Mouse (Mus musculus): ENCODE measurements around the gene Kcnj12.

The Kcnj12 gene

DNA sequence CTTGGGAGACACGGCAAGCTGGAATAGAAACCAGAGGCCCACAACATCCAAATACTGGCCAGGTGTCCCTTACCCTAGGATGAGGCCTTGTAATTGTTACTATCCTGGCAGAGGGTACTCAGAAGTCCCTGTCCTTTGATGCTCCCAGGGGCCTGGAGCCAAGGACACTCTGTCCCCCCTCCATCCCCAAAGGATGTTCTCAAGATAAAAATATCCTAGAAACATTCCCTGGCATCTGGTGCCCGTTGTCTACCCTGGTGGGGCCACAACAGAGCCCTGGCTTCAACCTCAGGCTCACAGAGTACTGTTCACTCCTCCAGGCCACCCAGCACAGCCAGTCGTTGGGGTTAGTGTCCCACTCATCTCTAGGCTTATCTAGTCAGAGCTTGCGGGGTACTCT is 38.3 kb downstream of the Kcnj12 start:
- DNase-seq: no peak

DNA sequence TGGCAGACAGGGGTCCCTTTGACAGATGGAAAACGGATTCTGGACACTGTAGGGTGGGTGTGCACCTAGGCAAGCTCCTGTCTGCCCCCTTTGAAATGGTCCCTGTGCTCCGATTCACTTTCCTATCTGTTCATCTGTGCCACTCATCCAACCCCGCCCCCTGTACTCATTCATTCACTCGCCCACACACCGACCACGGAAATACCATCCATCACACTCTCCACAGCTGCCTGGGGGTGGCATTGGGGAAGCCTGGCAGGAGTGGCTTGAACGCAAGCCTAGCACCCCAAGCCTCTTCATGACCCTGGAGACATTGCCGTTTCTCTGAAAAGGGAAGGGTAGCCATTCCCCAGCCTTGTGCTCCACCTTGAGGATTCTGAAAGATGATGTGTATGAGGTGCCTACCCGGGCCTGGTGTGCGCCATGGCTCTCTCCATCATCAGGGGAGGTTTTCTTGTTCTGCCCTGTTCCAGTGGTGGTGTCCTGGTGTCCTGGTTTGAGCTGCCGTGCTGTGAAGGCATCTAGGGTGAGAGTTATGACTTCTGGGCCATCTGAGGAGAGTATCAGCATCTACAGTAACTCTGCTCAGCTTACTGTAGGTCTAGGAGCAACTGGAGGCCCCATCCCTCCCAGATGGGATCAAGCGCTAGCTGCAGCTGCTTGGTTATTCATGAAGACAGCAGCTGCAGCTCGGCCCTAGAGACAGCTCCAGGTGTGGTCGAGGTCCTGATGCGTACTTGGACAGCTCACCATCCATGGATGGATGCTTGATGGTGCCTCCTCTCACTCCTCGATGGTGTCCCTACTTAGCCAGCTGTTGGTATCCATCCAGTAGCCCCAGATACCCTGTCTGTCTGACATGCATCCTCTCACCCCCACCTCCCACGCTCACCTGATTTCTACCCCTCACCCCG is 40.4 kb downstream of the Kcnj12 start:
- DNase-seq: no peak

DNA sequence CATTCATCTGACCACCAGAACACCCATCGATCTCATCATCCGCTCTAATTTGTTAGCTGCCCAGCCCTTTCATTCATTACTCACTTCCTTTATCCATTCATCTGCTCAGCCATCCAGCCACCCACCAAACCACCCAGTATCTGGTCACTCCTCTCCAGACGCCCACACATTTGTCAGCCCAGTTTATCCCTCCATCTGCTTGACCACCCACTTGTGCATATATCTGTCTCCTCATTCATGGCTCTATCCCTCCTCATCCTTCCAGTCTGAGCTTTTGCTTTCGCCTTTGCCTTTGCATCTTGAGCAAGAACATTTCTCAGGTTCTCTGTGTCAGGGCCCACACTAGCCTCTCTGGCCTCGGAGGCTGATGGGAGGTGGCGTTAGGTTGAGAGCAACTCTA is 41.1 kb downstream of the Kcnj12 start:
- no peak for DNase-seq

DNA sequence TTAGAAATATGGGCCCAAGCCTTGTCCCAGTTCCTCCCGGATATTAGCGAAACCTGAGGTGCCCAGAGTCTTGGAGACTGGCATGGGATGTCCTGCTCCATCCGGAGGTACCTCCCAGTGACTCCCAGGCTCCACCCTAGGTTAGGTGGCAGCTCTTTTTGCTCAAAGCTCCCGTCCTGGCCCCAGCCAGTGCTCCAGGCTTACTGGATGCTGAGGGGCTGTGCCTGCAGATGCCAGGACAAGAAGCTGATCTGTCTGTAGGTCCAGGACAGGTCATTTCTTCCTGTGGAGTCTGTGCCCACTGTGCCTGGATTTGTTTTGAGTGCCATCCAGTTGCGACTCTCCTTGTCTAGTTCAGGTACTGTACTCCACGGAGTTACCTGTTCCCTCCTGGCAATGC is 43.3 kb downstream of the Kcnj12 start:
- DNase-seq: no peak

DNA sequence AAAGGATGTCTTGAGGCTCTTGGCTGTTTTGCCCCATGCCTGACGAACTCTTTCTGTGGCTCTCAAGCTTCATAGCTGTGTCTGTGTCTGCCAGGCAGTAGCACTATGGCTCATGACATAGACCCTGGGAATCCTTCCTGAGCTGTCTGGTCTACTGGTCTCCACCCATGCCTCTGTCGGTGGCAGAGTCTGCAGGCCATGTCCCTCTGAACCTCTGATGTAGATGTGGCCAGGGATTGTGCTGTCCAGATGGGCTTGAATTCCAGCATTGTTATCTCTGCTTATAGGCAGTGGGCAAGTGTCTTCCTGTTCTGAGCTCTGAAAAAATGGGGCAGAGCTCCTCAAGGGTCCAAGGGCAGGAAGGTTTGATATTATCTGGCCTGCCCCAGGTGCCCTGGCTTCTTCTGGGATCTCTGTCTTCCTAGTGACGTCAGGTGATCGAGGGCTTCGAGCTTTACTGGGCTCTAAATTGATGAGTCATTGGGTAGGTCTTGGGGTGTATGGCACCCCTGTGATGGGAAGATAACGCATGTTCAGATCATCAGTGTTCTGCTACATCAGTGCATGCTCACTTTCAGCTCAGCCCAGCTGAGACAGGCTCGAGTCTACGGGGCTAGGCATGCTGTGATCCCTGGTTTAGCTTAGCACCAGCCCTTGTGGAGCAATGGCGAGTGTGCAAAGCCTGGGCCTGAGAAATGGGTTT is 44.9 kb downstream of the Kcnj12 start:
- no peak for DNase-seq

DNA sequence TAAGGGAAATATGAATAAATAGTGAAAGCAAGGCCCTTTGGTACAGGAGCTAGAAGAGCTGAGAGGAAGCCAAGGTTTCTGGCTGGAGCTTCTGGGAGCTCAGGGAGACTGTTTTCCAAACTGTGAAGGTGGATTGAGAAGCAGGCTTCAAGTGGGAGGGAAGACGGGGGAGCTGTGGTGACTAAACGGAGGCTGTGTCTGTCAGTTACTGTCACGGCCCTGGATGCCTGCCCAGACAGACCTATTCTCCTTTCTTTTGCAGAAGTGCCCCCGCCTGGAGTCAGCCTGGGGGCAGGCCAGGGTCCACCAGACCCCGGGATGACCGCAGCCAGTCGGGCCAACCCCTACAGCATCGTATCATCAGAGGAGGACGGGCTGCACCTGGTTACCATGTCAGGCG is 46.5 kb downstream of the Kcnj12 start:
- DNase-seq: no peak

DNA sequence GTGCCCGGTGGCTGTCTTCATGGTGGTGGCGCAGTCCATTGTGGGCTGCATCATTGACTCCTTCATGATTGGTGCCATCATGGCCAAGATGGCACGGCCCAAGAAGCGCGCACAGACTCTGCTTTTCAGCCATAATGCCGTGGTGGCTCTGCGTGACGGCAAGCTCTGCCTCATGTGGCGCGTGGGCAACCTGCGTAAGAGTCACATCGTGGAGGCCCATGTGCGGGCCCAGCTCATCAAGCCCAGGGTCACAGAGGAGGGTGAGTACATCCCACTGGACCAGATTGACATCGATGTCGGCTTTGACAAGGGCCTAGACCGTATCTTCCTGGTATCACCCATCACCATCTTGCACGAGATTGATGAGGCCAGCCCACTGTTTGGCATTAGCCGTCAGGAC is 47.3 kb downstream of the Kcnj12 start:
- no peak for DNase-seq

DNA sequence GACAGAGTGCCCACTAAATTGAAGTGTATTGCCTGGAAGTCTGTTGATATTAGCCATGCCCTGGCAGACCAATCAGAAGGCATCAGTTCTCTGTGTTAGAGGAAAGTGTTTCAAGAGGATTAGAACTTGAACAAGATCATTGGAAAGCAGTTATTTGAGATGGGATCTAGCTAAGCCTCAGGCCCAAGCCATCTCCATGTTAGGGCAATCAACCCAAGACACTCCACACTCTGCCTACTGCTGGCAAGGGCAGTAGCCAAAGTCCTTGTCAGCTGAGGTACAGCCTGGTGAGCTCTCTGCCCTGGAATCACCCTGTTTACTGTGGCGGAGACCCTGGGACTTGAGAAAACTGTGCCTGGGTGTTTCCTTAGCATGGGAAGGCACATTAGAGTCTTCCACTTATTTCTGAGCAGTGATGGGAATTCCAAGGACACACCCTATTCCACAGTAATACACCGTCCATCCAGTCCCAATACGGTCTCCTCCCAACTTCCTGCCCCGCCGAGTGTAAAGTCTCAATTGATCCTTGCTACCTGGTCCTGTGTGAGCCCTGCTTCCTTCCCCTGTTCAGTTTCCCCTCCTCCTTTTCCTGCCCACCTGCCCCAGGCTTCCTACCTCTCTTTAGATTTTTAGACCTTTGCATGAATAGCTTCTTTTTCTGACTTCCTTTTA is 52.4 kb downstream of the Kcnj12 start:
- DNase-seq: no peak

DNA sequence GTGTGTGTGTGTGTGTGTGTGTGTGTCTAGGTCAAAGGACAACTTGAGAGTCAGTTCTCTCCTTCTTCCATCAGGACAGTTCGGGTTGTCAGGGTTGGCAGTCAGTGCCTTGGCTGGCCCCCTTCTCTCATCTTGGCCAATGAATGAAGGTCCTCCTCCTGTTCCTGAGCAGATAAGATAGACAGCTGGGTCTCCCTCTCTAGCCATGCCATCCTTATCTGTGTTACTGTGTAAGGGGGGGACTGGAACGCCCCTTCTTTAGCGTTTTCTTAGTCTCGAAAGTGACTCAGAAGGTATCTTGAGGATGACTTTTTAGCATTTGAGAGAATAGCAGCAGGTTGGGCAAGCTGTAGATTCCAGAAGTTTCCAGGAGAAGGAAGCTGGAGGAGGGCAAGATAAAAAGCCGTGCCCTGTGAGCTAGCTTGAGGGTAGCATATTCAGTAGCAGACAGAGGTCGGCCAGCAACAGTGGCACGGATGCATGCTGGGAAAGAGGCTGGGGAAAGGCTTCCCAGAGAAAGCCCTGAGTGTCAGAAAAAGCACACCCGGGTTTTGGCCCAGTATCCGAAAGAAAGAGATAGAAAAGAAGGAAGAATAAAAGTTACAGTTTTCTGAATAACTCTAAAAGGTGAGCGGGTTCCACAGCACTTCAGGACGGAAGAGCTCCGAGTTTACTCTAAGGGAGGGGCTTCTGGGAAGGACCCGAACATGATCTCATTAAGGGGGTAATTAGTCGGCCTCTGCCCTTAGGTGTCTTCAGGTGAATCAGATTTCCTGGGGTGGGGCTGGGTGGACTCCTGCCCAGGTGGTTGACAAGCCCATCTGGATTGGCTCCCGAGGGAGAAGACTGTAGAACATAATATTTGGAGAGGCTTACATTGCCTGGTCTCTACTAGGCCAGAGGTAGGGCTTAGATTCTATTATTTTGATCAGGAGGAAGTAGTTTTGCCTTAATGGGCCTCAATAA is 53.3 kb downstream of the Kcnj12 start:
- no peak for DNase-seq

DNA sequence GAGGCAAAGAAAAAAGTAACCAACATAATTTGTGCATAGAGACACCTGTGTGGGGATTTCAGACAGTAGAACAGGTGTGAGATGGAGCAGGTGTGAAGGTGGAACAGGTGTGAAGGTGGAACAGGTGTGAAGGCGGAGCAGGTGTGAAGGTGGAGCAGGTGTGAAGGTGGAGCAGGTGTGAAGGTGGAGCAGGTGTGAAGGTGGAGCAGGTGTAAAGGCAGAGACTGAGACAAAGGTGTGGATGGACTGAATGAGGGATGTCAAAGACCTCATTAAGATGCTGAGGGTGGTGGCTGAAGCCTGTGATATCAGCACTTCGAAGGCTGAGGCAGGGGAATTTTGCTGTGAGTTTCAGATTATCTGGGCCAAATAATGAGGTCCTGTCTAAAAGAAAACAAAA is 59.3 kb downstream of the Kcnj12 start:
- DNase-seq: no peak

DNA sequence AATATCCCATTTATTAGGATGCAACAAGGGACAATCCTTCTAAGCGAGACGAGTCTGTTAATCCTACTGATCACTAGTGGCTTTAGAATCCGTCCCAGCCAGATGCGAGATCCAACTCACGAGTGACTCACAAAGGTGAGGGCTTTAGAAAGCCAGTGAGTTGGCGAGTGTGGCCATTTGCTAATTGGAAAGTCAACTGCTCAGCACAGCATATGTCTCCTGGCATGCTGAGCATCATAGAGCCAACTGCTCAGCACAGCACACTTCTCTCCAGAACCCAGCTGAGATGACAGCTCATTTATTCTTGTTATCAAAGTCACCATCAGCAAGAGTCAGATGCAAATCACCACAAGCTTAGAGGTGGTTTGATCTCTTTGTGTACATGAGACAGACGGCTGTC is 67.8 kb downstream of the Kcnj12 start:
- no peak for DNase-seq

DNA sequence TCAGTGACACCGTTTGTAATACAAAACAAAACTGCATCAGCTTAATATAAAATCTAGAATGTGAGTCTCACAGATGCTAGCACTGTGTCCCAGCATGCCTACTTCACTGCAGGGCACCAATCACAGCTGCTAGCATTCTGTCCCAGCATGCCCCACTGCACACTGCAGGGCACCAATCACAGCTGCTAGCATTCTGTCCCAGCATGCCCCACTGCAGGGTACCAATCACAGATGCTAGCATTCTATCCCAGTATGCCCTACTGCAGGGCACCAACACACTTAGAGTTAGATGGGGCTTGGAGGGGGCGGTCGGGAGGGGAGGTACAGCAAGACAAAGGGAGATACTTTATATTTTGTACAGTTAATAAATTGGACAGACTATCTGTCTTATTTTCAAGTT is 68.8 kb downstream of the Kcnj12 start:
- DNase-seq: no peak

DNA sequence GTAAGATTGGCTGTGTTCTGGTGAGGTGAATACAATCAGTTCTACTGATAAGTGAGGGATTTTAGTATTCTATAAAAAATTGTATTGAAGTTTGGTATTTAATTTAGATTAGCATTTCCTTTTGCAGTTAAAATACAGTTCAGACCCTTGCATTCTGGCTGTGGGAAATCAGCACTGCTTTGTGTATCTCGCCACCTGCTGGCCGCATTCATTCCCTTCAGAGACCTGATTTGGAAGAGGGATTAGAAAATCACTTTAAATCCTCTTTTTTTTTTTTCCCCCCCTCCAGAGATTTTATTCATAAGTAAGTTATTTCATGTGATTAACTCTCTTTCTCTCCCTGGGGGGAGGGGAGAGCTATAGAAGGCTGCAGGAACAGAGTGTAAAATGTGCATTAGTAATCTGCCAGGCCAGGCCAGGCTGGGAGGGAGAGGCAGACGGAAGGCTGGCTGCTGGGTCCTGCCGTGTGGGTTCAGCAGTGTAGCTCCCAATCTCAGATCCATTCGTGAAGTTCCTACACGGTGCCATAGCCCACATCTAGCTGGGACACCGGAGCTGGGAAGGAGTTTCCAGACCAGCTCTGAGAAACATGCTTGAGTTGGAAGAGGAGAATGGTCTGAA is 69.4 kb downstream of the Kcnj12 start:
- peak; percentile 79 for DNase-seq

DNA sequence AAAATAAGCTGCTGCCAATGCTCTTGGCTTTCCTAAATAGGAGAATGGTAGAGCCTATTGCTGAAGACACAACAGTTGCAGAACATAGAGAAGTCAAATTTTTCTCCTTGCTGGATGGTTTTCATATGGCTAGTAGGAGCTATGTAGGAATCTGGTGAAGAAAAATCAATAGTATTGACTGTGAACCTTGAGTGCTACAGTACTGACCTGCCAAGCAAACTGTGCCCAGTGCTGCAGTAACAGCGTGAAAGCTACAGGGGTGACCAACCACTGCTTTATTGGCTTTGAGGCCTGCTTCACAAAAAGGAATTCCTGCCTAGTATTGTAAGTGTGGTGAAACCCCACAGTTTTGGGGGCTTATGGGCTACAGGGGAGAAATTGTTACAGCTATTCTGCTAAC is 75.7 kb downstream of the Kcnj12 start:
- DNase-seq: no peak

DNA sequence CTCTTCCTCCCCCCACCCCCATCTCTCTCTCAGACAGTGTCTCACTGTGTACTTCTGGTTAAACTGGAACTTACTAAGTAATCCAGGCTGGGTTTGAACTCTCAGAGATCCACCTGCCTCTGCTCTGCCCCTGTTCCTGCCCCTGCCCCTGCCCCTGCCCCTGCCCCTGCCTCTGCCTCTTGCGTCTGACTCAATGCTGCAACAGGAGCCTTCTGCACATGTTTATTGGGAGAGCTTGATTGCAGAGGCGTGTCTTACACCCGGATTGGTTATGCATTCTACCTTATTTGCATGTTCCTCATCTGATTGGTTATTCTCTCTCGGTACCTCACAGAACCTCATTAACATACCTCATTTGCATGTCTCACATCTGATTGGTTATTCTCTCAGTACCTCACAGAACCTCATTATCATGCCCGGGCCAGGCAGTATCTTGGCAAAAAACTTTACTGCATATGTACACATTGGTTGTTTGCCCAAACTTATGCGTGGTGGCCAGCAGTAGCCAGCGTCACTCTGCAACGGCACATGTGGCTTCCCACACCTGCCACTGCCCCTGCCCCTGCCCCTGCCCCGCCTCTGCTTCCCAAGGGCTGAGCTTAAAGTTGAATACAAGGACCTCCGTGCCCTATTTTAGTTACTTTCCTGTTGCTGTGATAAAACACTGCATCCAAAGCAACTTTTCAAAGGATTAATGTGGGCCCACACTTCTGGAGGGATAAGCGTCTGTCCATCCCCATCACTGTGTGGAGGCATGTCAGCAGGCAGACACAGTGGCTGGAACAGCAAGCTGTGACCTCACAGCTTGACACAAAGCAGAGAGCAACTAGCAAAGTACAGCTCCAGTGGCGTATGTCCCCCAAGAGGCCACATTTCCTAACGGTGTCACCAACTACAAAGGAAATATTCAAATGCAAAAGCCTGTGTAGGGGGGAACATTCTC is 80.3 kb downstream of the Kcnj12 start:
- DNase-seq: no peak

DNA sequence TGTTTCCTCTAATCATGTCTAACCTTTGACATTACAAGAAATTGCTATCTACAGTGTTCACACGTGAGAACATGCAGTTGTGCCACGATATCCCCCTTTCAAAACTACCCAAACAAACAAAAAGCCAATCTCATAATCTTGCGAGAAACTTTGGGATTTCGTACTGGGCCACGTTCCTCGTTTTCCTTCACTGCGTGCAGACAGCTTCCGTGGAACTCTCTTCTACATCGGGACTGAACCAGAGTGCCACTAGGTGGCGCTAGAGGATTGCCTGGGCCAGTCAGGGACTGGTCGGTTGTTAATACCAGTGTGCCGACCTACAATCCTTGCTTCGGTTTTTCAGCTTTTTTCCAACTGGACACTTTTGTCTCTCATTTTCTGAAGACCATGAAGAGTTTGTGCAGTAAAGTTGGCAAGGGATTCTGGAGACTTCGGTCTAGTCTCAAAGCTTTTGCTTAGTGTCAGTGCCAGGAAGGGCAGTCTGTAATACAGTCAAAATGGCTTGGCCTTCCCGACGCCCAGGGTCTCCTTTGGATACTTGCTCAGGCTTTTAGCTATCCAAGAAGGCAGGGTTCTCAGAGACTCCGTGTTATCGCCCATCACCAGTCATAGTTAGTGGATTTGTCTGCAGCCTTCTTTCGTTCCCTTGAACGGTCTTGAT is 82.0 kb downstream of the Kcnj12 start:
- DNase-seq: peak; percentile 85

DNA sequence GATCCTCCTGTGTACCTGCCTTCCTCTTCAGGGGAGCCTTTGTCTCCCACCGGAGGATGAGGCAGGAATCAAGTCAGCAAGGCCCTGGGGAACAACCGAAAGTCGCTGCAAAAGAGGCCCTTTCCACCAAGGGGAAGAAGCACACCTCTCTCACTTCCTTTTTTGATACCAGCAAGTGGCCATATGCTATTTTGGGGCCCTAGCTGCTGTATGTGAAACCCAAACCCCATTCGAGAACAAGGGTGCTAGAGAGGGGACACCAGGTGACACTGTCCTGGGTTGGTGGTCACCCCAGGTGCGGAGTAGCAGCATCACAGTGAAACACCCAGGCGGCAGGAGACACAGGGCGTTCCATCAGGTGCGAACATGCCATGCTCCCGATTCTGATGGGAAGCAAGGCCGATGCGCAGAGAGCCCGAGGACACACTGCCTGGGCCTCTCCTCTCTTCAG is 86.6 kb downstream of the Kcnj12 start:
- no peak for DNase-seq

DNA sequence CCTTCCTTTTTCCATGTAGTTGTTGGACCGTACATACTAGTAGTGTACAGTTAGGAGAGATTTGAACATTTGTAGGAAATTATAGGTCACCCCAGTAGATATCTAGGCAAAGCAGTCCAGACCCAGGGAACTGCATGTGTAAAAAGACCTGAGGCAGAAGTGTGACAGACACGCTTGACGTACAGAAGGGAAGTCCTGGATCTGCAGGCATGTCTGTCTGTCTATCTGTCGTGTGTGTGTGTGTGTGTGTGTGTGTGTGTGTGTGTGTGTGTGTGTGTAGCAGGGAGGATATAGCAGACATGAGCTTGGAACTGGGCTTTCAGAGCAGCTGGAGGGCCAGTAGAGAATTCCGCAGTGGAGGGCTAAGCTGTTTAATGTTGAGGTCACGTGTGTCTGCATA is 87.3 kb downstream of the Kcnj12 start:
- no peak for DNase-seq

DNA sequence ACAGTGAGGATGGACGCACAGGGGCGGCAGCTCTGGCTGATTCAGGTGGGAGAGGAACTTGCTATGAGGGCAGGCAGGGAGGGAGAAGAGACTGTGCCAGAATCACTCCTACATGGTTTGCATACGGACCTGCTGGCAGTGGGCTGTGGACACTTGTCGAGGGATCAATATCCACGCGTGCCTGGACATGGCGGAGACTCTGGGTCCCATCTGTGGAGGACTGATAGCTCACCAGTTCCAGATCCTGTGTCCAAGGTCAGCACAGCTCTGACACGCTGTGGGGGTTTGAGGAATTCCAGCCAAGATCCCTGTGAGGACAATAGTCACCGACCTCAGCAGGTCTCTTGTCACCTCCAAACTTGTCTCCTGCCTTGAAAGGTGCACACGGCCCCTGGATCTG is 87.7 kb downstream of the Kcnj12 start:
- no peak for DNase-seq

DNA sequence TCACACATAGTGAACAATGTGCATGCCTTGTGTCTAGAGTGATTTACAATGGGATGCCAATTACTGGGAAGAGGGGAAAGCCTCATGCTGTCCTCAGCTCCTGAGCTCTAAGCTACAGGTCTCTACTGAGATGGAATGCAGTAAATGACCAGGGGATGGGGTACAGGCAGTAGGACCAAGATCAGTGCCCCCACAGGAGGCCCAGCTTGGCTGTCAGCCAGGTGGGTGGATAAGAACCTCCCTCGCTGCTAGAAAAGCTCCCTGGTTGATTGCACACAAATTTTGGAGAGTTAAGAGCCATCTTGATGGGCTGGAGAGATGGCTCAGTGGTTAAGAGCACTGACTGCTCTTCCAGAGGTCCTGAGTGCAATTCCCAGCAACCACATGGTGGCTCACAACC is 88.6 kb downstream of the Kcnj12 start:
- no peak for DNase-seq

Measured in kidney, adult 18-20 months (tissue).